Mouse (Mus musculus) urinary bladder, postnatal 36 days (tissue): ENCODE data around the gene Gm5431.

Source experiments
- DNase-seq, 2 experiments: peaks; one replicate each; pipeline ENCODE4 v3.0.0; 2022; ENCODE audit warnings: low spot score in 2 of 2, mixed read lengths in 1 of 2

The Gm5431 gene

DNA sequence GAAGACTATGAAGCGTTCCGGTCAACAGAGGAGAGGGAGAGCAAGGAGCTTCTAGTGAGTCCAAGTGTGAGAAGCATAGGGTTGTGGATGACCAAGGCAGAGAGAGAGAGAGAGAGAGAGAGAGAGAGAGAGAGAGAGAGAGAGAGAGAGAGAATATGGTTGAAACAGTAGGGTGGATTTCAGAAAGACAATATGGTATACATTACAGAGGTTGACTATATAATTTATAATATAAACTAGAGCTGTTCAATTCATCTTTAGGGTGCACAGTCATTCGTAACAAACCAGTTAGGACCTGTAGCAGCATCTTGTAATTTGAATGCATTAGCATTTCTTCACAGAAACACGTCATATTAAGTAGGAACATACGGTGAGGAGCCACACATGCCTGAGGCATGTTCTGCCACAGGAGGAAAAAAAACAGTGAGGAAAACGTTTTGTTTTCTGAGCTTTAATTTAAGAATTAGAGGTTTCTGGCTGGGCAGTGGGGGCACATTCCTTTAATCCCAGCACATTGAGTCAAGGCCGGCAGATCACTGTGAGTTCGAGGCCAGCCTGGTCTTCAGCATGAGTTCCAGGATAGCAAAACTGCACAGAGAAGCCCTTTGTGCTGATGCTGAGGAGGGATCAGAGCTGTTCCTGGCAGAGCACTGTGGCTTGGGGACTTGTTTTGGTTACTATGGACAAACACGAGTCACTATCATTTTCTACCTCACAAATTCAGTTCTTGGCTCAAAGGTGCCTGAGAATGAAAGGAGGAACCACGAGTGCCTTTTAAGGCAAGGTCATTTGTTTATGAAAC is 62.9 kb downstream of the Gm5431 start:
- no peak for DNase-seq

DNA sequence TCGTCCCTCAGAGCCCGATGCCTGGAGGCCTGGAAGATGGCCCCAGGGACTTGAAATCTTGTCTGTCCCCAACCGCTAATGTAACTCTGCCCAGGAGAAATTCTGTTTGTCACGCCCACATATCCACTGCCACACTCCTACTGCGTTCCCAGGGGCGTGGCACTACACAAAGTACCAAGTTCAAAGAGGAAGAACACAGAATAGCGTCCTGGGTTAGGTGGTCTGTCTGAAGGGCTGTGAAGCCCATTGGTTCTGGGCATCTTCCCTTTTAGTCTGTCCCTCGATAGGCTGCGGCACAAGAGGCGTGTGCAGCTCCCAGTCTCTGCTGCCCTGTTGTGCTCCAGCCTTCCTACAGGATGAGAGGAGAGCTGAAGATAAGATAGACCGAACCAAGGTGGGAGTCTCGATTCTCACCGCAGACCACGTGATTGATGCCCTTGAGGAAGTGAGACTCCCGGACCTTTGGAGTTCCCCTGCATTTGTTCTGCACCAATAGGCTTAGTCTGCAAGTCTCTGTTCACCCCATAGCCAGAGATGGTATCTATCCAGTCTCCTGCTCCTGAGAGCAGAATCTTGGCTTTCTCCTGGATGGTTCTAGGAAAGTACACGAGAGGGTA is 63.7 kb downstream of the Gm5431 start:
- no peak for DNase-seq
